Mouse (Mus musculus): ENCODE results near the gene Lrrc8d.

Lrrc8d gene

GRCm38 (mm10) chr5:105816118-105816517 is 116.3 kb downstream of the Lrrc8d start:
- no peak for DNase-seq (ENCODE audit: low spot score in 2 of 2)

DNA sequence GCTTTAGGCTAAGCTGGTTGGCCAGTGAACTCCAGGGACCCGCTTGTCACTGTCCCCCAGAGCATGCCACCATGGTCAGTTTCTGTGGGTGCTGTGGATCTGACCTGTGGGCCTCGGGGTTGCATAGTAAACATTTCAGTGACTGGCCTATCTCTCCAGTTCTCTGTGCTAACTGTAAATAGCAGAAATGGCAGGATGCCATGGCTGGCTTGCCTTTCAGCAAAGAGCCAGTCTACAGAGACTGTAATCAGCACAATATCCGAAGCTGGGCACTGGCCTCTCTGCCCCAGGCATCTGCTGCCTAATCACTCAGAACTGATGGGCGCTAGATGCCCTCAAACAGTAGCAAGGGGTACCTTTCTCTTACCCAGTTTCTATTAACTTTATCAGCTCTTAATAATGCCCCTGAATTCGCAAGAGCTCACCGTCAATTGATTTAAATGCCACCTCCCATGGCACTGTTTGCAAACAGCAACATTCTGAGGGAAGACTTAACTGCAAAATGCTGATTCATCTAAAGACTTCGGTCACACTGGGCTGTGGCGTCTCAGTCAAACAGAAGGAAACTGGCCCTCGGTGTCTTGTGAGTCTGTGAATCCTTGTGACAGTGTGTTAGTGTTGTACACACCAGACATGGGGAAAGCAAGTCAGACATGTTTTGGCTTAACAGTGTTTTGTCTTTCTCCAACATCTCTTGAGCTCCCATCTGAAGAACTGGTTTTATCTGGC is 117.6 kb downstream of the Lrrc8d start:
- no peak for DNase-seq (ENCODE audit: low spot score in 2 of 2)

GRCm38 (mm10) chr5:105818411-105818810 is 118.6 kb downstream of the Lrrc8d start:
- DNase-seq (ENCODE audit: low spot score in 2 of 2), result no peak

DNA sequence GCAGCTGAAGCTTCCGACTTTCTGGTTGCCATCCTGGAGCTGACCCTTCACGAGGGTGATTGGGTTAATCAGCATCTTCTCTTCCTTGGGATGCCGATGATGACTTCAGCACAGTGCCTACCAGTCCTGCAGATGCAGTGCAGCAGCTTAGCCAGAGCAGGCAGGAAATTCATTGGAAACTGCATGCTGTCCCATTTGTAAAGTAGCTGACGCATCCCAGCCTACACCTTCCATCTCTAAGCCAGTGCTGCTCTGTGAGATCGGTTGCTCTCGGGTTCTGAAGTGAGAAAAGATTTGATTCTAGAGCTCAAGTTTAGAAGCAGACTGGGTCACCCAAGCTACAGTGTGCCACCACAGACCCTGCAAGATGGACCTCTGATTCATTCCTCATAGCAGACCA is 121.6 kb downstream of the Lrrc8d start:
- no peak for DNase-seq (ENCODE audit: low spot score in 2 of 2)

DNA sequence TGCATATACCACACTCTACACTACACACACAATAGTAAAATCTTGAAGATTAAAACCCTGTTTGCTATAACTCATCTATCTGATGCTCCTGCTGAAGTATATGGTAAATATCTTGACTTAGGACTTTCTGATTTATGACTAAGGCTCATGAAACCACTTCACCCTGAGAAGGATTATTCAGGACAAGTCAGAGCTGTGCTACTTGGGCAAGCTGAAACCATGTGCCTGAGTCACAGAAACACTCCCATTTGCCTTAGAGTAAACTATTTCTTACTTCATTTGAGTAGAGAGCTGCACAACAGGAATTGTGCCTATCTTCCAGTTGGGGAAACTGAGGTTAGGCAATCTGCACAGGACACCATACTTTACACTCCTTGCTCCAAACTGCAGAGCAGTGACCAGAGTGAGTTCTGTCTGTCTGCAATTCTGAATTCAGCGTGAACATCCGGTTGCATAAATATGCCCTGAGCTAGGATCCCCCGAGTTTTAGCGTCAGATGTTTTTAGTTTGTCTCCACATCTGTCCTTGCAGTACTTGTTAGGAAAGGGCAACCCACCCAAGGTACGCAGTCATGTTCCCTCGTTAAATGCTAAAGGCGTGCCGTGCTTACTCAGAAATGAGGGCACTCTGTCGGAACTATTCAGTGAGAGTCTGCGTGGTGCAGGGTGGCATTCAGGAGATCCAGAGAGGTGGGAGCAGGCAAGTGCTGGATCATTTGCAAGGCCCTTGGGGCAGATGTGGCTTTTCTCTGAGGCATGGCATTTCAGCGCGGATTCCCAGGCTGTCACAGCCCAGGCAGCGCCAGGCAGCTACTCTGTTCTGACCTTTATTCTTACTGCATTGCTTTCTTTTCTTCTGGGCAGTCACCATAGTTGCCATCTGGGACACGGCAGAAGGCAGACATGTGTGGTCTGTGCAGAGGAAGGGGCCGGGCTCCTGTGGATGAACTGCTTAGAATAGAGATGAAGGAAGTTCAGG is 123.0 kb downstream of the Lrrc8d start:
- no peak for DNase-seq (ENCODE audit: low spot score in 2 of 2)

DNA sequence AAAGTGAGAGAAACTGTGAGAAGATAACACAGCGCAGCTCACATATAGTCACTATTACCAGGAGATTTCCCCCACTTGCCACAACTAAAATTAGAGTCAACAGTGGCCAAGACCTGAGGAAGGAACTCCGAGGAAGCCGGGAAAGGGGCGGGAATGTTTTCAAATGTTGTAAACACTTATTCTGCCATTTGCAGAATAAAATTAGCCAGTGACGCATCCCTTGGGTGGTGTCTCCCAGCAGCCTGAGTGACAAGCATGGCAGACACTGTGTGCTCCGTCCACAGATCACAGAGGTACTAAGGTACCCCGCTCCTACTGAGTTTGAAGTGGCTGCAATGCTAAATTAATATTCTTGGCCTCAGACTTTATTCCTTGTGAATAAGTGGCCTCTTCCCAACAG is 124.5 kb downstream of the Lrrc8d start:
- DNase-seq (ENCODE audit: low spot score in 2 of 2), result no peak

DNA sequence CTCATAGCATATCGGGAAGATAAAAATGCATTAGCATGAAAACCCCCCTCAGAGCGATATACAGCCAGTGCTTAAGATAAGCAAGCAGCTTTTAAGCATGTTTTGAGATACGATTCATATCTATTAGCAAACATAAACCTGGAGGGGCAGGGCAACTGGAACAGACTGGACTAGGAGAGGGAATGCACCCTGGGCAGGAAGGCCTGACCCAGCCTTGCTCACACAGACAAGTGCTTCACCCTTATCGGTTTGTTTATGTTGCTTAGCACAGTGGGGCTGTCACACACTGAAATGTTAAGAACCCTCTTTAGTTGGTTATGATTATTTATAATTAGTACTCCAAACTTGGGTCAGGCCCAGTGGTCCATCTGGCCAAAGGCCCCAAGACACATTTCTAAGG is 125.1 kb downstream of the Lrrc8d start:
- DNase-seq (ENCODE audit: low spot score in 2 of 2), result no peak

DNA sequence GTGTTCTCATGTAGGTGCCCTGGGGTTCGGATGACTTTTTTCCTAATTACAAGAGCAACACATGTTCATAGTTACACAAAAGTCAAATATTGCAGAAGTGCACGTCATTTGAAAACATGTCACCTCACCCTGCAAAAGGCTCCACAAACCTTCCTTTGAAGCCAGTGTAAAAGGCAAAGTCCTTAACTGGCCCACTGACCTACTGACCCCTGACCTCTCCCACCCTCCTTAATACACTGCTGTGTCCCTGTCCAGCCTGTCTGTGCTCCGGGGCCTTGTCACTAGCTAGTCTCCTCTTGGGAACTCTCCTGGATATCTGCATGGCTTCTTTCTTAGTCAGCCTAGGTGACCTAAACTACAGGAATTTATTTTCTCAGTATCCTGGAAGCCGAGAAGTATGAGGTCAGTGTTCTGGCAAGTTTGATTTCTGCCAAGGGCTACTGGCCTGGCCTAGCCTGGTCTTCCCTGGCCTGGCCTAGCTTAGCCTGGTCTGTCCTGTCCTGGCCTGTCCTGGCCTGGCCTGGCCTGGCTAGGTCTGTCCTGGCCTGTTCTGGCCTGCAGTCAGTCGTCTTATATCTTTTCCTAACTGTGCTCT is 127.2 kb downstream of the Lrrc8d start:
- DNase-seq (ENCODE audit: low spot score in 2 of 2), result no peak

DNA sequence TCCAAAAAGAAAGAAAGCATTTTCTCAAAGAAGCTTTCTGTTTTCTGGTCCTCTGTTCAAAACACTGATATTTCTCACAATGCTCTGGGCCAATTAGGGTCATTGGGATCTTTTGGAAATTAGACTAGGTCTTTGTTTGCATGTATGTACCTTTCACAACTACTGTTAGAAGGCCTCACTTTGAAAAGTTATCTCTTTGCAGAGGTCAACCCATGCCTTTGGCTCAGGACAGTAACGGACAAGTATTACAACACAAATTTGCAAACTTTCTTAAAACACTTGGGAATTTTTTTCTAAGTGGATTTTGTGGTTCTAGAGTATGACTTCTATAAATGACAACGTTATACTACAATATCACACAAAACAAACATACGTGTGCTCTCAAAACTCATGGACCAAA is 128.3 kb downstream of the Lrrc8d start:
- DNase-seq (ENCODE audit: low spot score in 2 of 2), result no peak

DNA sequence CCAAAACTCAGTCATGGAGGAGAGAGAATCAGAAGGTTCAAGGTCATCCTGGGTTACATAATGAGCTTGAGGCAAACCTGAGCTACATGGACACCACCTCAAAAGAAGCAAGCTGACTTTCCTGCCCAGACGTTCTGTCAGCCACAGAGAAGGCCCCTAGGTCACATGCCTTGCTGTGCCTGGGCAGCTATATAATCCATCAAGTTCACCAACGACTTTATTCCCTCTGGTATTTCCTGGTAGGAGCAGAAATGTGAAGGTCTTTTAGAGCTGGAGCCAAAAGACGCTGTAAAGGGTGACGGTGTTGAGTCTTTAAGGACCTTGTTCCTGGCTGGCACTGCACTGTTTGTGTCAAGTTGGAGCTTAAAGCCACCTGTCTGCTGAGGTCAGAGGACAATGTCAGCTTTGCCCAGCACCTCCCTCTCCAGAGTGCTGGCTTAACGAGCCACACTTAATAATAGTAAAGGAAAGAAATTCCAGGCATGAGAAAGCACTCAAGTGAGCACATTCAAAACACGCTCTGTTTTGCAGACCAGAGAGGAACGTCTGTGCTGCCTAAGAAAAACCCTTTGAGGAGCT is 129.3 kb downstream of the Lrrc8d start:
- DNase-seq (ENCODE audit: low spot score in 2 of 2), result no peak

DNA sequence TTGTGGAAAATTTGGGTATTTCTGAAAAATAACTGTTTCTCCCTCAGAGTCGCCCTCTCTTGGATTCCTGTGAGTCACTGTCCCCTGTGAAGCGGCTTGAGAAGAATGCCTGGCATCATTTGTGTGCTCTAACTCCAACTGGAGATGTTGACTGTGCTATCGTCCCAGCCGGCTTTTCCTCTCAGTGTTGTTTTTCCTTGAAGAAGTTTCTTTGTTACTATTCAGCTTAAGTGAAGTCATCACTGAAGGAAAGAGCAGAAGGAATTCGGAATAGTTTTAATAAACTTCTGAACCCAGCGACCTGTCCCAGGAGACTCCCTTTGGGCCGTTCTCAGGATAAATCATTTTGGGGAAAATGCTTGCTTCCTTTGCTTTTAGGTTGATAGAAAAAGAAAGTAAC is 132.4 kb downstream of the Lrrc8d start:
- no peak for DNase-seq (ENCODE audit: low spot score in 2 of 2)

- no peak for DNase-seq (ENCODE audit: low spot score in 2 of 2)
These were observed 134.2 kb downstream of the Lrrc8d start for GRCm38 (mm10) chr5:105833923-105834322.

DNA sequence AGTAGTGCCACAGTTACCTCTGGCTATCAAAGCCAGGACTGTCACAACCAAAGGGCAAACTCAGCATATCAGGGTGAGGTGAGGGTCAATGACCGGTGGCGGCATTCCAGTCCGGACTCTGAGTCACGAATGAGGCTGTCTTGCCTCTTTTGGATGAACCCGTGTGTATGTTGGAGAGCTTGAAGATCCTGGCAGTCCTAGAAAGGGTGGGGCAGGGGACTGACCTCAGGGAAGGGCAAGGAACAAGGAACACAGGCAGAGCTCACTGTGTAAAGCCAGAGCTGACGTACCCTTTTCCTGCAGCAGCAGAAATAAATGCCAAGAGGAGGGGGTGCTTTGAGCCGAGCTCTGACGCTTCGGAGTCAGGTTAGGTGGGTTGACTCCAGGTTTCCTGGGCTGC is 136.2 kb downstream of the Lrrc8d start:
- DNase-seq (ENCODE audit: low spot score in 2 of 2), result no peak

DNA sequence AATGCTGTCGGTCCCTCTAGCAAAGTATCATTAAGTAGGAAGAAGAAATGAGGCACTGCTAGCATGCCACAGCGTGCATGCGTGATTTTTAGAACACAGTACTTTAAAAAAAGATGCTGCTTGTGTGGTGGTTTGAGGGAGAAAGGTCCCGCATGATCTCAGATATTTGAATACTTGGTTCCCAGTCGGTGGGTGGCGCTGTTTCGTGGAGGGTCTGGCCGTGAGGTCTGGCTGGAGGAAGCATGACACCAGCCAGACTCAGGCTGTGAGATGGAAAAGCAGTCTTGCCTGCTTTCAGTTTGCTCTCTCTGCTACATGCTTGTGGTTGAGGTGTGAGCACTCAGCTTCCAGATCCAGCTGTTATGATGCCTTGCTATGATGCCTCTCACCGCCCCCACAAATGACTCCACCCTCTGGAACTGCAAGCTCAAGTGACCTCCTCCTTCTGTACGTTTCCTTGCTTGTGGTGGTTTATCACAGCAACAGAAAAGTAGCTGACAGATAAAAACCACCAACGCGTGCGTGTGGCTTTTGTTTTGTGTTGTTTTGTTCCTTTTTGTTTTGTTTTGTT is 140.1 kb downstream of the Lrrc8d start:
- DNase-seq (ENCODE audit: low spot score in 2 of 2), result no peak

- DNase-seq (ENCODE audit: low spot score in 2 of 2), result no peak
These were observed 144.4 kb downstream of the Lrrc8d start for GRCm38 (mm10) chr5:105844044-105844753.

DNA sequence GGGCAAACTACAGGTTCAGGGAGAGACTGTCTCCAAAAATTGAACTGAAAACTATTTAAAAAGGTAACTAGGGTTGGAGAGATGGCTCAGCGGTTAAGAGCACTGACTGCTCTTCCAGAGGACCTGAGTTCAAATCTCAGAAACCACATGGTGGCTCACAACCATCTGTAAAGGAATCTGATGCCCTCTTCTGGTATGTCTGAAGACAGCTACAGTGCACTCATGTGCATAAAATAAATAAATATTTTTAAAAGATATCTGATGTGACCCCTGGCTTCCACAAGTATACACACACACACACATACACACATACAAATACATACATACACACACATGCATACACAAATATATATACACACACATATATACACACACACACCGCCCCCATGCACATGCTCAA is 145.3 kb downstream of the Lrrc8d start:
- no peak for DNase-seq (ENCODE audit: low spot score in 2 of 2)

DNA sequence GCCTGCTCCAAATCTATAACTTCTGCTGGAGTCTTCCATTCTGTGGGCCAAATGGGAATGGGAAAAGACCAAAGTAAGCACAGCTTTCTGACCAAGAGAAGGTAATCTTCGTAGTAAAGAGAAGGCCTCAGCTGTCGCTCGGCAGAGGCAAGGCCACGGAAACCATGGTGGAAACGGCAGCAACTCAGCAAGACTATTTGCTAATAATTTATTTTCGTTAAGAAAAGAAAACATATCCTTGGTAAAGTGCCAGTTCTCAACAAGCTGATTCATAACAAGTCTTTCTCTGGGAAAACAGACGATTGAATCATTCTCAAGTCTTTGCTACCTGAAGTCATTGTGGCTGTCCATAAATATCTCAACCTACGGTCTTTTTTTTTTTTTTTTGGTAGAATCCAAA is 148.0 kb downstream of the Lrrc8d start:
- no peak for DNase-seq (ENCODE audit: low spot score in 2 of 2)

DNA sequence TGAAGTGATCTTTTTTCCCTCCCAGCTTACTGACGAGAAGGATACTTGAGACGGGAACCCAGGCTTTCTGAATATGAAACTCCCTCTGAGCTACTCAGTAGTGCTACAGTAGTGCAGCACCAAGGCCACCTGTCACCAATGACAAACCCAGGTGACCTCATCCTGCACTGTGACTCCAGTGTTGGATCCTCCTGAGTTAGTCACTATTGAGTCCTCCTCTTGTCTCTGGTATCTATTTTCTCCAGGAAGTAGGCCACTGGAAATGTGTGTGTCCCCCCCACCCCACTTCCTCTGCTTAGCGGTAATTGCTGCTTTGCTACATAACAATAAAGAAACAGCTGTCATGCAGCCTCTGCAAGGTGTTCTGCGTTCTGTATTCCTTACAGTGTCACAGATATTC is 149.5 kb downstream of the Lrrc8d start:
- no peak for DNase-seq (ENCODE audit: low spot score in 2 of 2)

DNA sequence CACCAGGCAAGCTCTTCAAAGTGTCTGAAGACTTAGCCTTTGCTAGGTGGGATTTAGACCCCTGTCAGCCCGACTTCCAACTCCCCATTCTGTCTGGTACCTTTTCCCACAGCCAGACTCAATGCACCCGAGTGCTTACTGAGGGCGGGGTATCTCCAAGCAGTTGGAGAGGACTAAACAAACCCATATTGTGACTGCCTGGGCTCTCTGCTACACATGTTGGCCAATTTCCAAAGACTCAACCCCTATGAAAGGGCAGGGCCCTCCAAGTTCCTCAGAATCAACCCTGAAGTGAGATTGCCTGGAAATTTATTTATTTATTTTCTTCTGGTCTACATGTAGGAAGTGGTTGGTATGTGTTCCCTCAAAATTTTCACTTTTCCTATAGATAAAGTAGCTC is 149.9 kb downstream of the Lrrc8d start:
- DNase-seq (ENCODE audit: low spot score in 2 of 2), result no peak

- no peak for DNase-seq (ENCODE audit: low spot score in 2 of 2)
These were observed 153.5 kb downstream of the Lrrc8d start for GRCm38 (mm10) chr5:105853271-105853670.

DNA sequence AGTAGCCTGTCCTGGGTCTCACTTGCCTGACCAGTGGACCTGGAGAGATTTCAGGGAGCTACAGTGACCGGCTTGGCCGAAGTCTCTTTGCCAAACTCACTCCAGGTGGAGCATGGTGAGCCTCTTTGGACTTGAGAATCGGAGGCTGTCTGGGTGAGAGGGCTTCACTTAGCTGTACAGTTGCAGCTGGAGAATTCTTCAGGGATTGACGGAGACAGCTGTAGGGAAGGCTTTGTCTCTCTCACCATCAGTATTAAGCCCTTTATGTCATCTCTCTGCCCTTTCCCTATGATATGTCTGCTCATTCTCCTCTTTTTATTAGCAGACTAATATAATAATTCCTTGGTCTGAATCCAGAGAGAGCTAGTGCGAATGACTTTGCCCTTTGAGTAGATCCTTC is 157.7 kb downstream of the Lrrc8d start:
- DNase-seq (ENCODE audit: low spot score in 2 of 2), result no peak

Data from frontal cortex, postnatal 36 days (tissue).